In the genomic region with DNA sequence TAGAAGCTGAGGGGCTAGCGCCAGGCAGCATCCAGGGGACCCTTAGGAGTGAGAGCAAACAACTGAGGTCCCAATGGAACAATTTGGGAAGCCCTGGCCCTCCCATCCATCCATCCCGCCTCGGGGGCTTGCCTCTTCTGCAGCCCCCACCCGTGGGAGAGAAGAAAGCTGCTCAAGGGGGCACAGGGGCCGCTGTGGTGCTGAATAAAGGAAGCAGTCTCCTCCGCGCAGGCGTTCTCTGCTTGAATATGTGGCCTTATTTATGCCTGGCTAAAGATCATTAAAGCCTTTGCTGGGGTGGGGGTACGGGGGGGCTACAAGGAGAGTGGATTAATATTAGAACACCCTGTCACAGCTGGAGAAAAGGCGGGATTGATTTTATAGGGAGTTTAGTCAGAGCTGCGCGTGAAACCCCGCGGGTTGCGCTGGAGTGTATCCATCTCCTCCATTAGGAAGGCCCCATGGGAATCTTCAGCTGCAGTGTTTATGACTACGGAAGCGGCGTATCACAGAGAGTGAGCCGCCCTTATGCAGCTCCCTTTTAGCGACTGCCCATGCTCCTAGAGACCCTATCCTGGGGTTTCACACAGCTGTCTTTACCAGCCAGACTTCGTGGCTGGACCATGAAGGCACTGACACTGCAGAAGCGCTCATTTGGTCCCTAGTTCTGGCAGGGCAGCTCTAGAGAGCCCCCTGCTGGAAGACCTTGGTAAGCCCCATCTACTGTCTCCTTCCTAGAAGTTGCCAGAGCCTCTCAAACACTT, we compare ENCODE assay signal across 9 mouse cellular contexts.
DNase-seq lines count a peak whose midpoint lies in the region; ATAC-seq and TF ChIP-seq lines count a peak whose summit lies in the region.
"Had no signal": no experiment of that assay in that cellular context is flagged by ENCODE, and none has a peak within 500 bp of the region (broad histone marks: within the 10 kb centered on the region; RNA-seq: fewer than 3 reads in every experiment).

No protein-coding gene starts in this region.

- ATAC-seq in forebrain, embryonic 14.5 days: peak; percentile 66
- no peak for ATAC-seq in liver, embryonic 12.5 days

- H3K27ac ChIP-seq in ES-E14 (ENCODE audit: insufficient read depth, low read depth, low read length, poor library complexity, severe bottlenecking): no peak overlapping the region
- no peak overlapping the region for H3K27ac ChIP-seq in forebrain, embryonic 14.5 days (ENCODE audit: low read depth, low read length)
- H3K27ac ChIP-seq in liver, embryonic 12.5 days: no peak overlapping the region

- H3K4me3 ChIP-seq in ES-E14 (ENCODE audit: insufficient read depth in 1 of 2, low read depth in 1 of 2, low read length in 2 of 2, poor library complexity in 1 of 2, severe bottlenecking in 1 of 2): peak overlapping the region; percentile 29 to 43; a peak in 3 of 4 replicates
- peak overlapping the region; percentile 25 for H3K4me3 ChIP-seq in forebrain, embryonic 14.5 days (ENCODE audit: low read depth, low read length)
- no peak overlapping the region for H3K4me3 ChIP-seq in liver, embryonic 12.5 days

- intact Hi-C loops in heart, postnatal 14 days (cut with DNase I): loop anchor here (10.0 kb wide), 1 partner anchor 460 kb away; no protein-coding TSS in a partner anchor

- H3K9ac ChIP-seq in ES-E14 (ENCODE audit: insufficient read depth, low read depth, low read length, poor library complexity, severe bottlenecking): peak overlapping the region; percentile 16; the same call in 1 of the 2 replicates
- H3K9ac ChIP-seq in forebrain, embryonic 14.5 days (ENCODE audit: low read length): peak overlapping the region; percentile 49
- no peak overlapping the region for H3K9ac ChIP-seq in liver, embryonic 12.5 days

- 0 out of 4 replicates have a peak, but pooled peaks cover 0 to 2% of the 10 kb centered on the region in 2 experiments for H3K4me1 ChIP-seq in ES-E14 (ENCODE audit: control insufficient read depth in 2 of 2, insufficient read depth in 2 of 2, low read length in 2 of 2, poor library complexity in 1 of 2)
- 0 out of 2 replicates have a peak, but pooled peaks cover 3% of the 10 kb centered on the region for H3K4me1 ChIP-seq in forebrain, embryonic 14.5 days (ENCODE audit: control insufficient read depth, insufficient read depth, low read length)
- no peaks in the 10 kb centered on the region for H3K4me1 ChIP-seq in liver, embryonic 12.5 days

- no peaks in the 10 kb centered on the region for H3K36me3 ChIP-seq in ES-E14 (ENCODE audit: control insufficient read depth, insufficient read depth, low read length, poor library complexity, severe bottlenecking)
- no peaks in the 10 kb centered on the region for H3K36me3 ChIP-seq in forebrain, embryonic 14.5 days (ENCODE audit: control insufficient read depth, insufficient read depth, low read length)
- no peaks in the 10 kb centered on the region for H3K36me3 ChIP-seq in liver, embryonic 12.5 days

- DNase-seq in ES-E14 (ENCODE audit: low read depth, low spot score): peak; percentile 61
- DNase-seq in cerebellum, adult 11 months: peak; percentile 55
- DNase-seq in forebrain, embryonic 14.5 days (ENCODE audit: low spot score): peak; percentile 85
- DNase-seq in heart, postnatal 14 days: peak; percentile 63 to 75
- peak; percentile 25 for DNase-seq in large intestine, adult 2 months (ENCODE audit: low read depth, low spot score)
- peak; percentile 17 for DNase-seq in ovary, adult 18-20 months (ENCODE audit: low spot score)
- DNase-seq in urinary bladder, postnatal 36 days (ENCODE audit: low spot score in 2 of 2): peak; percentile 46 to 53

- peak overlapping the region; percentile 57 for H3K4me2 ChIP-seq in forebrain, embryonic 14.5 days (ENCODE audit: low read length)
- peak overlapping the region; percentile 38 for H3K4me2 ChIP-seq in liver, embryonic 12.5 days

- 8% methylated on average over 22 of the region's 22 CpGs for WGBS in forebrain, embryonic 14.5 days
- WGBS in large intestine, adult 2 months: 15% methylated on average over 22 of the region's 22 CpGs
- WGBS in liver, embryonic 12.5 days (ENCODE audit: insufficient replicate concordance): 20% methylated on average over 22 of the region's 22 CpGs

- H3K27me3 ChIP-seq in forebrain, embryonic 14.5 days (replicated peaks; ENCODE audit: control insufficient read depth, insufficient read depth, low read length): no peaks in the 10 kb centered on the region
- H3K27me3 ChIP-seq in liver, embryonic 12.5 days (replicated peaks): peaks cover 10% of the 10 kb centered on the region
- H3K27me3 ChIP-seq: CH12.LX had no signal

- in situ Hi-C loops in ES-E14 (cut with MboI; ENCODE audit: low sequenced_read_pairs in 2 of 2, unreplicated experiment in 2 of 2): no loop called here

- no peaks in the 10 kb centered on the region for H3K9me3 ChIP-seq in ES-E14 (ENCODE audit: control insufficient read depth, insufficient read depth, low read depth, low read length)
- H3K9me3 ChIP-seq in forebrain, embryonic 14.5 days (replicated peaks; ENCODE audit: control insufficient read depth, low read length): no peaks in the 10 kb centered on the region
- no peaks in the 10 kb centered on the region for H3K9me3 ChIP-seq in liver, embryonic 12.5 days (replicated peaks)

TF ChIP-seq in ES-E14, 5 proteins besides CTCF, POLR2A, EP300 and RAD21:
- TF ChIP-seq MAFK (IDR thresholded peaks at IDR 0.05; ENCODE audit: insufficient read depth, low read depth, low read length) (no peak), CHD2 (IDR thresholded peaks at IDR 0.05; ENCODE audit: low read depth, low read length) (no peak), HCFC1 (IDR thresholded peaks at IDR 0.05; ENCODE audit: borderline replicate concordance, insufficient read depth, low read length) (no peak), ZC3H11A (IDR thresholded peaks at IDR 0.05; ENCODE audit: borderline replicate concordance, low read depth, low read length) (peak; percentile 44; the same call in 1 of the 2 replicates)

Comparison
In these comparisons a context has a peak if more than half of its experiments do, and no peak if none do; other contexts are left out.
1. DNase-seq: peak in every context shown above with its lines; median percentile 85 in forebrain, embryonic 14.5 days; 69 in heart, postnatal 14 days; 61 in ES-E14; 55 in cerebellum, adult 11 months; 50 in urinary bladder, postnatal 36 days; 25 in large intestine, adult 2 months; 17 in ovary, adult 18-20 months.